Mouse (Mus musculus) embryonic facial prominence, embryonic 11.5 days (tissue): ENCODE measurements at regions not wholly inside any gene's neighbourhood (a gene's known extent, or its start where the extent isn't known, plus 50 kb on each side); places are given as distances from the start of the nearest gene placed in this dataset.
A peak's percentile ranks its signal among the peaks of the same experiment; 100 is the strongest.

ENCODE experiments used
- ATAC-seq: fragments of 200-750 bp; cut with Nextera tagmentation; replicated peaks from 2 replicates; pipeline ENCODE4 v1.8.0; 2017; ENCODE audit warnings: low read depth; ENCODE audit not compliant: insufficient number of reproducible peaks, low FRiP score, low TSS enrichment
- DNase-seq: peaks from one replicate; pipeline ENCODE4 v3.0.0-alpha.2; 2015; ENCODE audit warnings: low spot score
- H3K27ac ChIP-seq: fragments of 300-500 bp; sonication (generic); replicated peaks from 2 replicates; pipeline ENCODE4 v1.5.1; 2014; ENCODE audit warnings: mild to moderate bottlenecking, low read depth, low read length, control low read depth
- H3K27me3 ChIP-seq: fragments of 300-500 bp; sonication (generic); 2 replicates; pipeline ENCODE4 v1.6.1; 2014; ENCODE audit warnings: mild to moderate bottlenecking, low read length, moderate library complexity, mixed read lengths; ENCODE audit not compliant: control insufficient read depth, insufficient read depth
- H3K36me3 ChIP-seq: fragments of 300-500 bp; sonication (generic); replicated peaks from 2 replicates; pipeline ENCODE4 v1.6.1; 2014; ENCODE audit warnings: low read depth, mild to moderate bottlenecking, low read length, moderate library complexity, mixed read lengths; ENCODE audit not compliant: control insufficient read depth, insufficient read depth
- H3K4me1 ChIP-seq: fragments of 300-500 bp; sonication (generic); 2 replicates; pipeline ENCODE4 v1.6.1; 2014; ENCODE audit warnings: low read length, mixed read lengths; ENCODE audit not compliant: control insufficient read depth, insufficient read depth
- H3K4me2 ChIP-seq: fragments of 300-500 bp; sonication (generic); 2 replicates; pipeline ENCODE4 v1.6.1; 2014; ENCODE audit warnings: low read depth, mild to moderate bottlenecking, control low read depth, low read length, moderate library complexity
- H3K4me3 ChIP-seq: fragments of 300-500 bp; sonication (generic); 2 replicates; pipeline ENCODE4 v1.5.1; 2014; ENCODE audit warnings: low read depth, low read length, control low read depth
- H3K9ac ChIP-seq: fragments of 300-500 bp; sonication (generic); replicated peaks from 2 replicates; pipeline ENCODE4 v1.6.1; 2014; ENCODE audit warnings: mild to moderate bottlenecking, control low read depth, low read length
- H3K9me3 ChIP-seq: fragments of 300-500 bp; sonication (generic); replicated peaks from 2 replicates; pipeline ENCODE4 v1.6.1; 2016; ENCODE audit warnings: mild to moderate bottlenecking, low read length, inconsistent platforms, mixed read lengths; ENCODE audit not compliant: control insufficient read depth
- WGBS: fragments of 180-500 bp; shearing (Covaris S2); extraction: QIAGEN DNeasy Blood & Tissue Kit; methylation state at CpG from one replicate; pipeline ENCODE4 v1.1.7; 2014; 5-methylcytosine and 5-hydroxymethylcytosine counted together

DNA sequence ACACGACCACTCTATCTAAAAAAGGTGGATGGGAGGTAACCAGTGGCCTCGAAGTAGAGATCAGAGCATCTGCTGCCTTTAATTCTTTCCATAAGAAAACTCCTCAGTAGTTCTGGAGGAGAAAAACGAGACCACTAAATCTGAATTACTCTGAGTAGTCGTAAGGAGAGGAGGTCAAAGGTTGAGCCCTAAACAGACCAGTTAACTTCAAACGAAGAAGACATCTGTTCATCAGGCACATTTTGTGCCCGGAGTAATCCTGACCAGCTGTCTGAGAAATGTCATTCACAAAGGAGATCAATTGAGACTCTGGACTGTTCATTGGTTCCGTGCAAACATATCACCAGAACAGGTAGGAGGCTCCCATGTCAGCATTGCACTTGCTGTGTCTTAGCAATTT is 592.0 kb downstream of the Adgrl2 start:
- Histone ChIP-seq H3K4me1 (no peaks in the 10 kb centered on the region), H3K4me2 (no peak overlapping the region), H3K27ac (no peak overlapping the region), H3K4me3 (no peak overlapping the region), H3K36me3 (no peaks in the 10 kb centered on the region), H3K9ac (no peak overlapping the region), H3K9me3 (no peaks in the 10 kb centered on the region), H3K27me3 (no peaks in the 10 kb centered on the region)
- DNase-seq (peak; percentile 53), ATAC-seq (no peak)
- 17% methylated on average over 7 of the region's 7 CpGs for WGBS

GRCm38 (mm10) chr3:148387550-148387949 is 602.8 kb downstream of the Adgrl2 start:
- ATAC-seq: no peak
- Histone ChIP-seq H3K9me3 (no peaks in the 10 kb centered on the region), H3K4me1 (0 out of 2 replicates have a peak, but pooled peaks cover 3% of the 10 kb centered on the region), H3K4me3 (no peak overlapping the region), H3K27ac (no peak overlapping the region), H3K4me2 (no peak overlapping the region), H3K36me3 (no peaks in the 10 kb centered on the region), H3K27me3 (no peaks in the 10 kb centered on the region), H3K9ac (no peak overlapping the region)
- DNase-seq: no peak
- WGBS: 62% methylated on average over 6 of the region's 6 CpGs

DNA sequence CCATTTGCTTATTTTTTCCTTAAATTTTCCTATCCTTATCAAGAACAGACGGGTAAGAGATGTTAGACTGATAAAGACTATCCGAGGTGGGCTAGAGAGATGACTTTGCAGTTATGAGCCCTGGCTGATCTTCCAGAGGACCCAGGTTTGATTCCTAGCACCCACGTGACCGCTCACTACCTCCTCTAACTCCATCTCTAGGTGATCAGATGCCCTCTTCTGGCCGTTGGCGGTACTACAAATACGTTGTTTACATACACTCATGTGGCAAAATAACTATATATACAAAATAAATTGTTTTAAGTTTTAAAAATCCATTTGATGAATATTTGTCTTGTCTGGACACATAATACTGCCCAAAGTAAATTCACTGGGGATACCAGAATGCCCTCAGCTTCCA is 604.6 kb downstream of the Adgrl2 start:
- no peak for DNase-seq
- 91% methylated on average over 7 of the region's 7 CpGs for WGBS
- 0 out of 2 replicates have a peak, but pooled peaks cover 3% of the 10 kb centered on the region for H3K4me1 ChIP-seq
- no peak overlapping the region for H3K9ac ChIP-seq
- H3K4me3 ChIP-seq: no peak overlapping the region
- no peaks in the 10 kb centered on the region for H3K36me3 ChIP-seq
- H3K27ac ChIP-seq: no peak overlapping the region
- ATAC-seq: no peak
- no peaks in the 10 kb centered on the region for H3K9me3 ChIP-seq
- no peak overlapping the region for H3K4me2 ChIP-seq
- no peaks in the 10 kb centered on the region for H3K27me3 ChIP-seq

DNA sequence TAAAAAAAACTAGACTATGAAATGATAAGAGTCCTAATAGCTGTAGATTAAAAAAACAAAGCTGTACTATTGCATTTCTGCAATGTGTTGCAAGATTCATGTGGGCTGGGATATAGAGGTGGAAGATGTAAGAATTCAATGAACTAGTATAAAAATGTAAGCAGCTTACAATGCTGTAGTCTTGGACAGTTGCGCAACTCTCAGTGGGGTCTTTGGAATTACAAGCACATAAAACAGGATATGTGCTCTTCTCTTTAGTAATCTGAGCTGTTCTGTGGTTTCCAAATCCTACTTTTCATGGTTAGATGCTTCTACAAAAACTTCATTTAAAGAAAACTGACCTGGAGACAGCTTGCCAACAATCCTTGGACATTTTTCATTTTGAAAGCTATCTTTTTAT is 609.3 kb downstream of the Adgrl2 start:
- Histone ChIP-seq H3K4me2 (no peak overlapping the region), H3K4me1 (no peaks in the 10 kb centered on the region), H3K27ac (no peak overlapping the region), H3K27me3 (no peaks in the 10 kb centered on the region), H3K9ac (no peak overlapping the region), H3K4me3 (no peak overlapping the region), H3K36me3 (no peaks in the 10 kb centered on the region), H3K9me3 (no peaks in the 10 kb centered on the region)
- no peak for ATAC-seq
- DNase-seq: no peak
- 91% methylated on average over 1 of the region's 1 CpGs for WGBS

- H3K4me1 ChIP-seq: no peaks in the 10 kb centered on the region
- 91% methylated on average over 5 of the region's 5 CpGs for WGBS
- DNase-seq: no peak
These were observed 627.0 kb downstream of the Adgrl2 start for GRCm38 (mm10) chr3:148363331-148363730.

GRCm38 (mm10) chr3:148362453-148362864 is 627.9 kb downstream of the Adgrl2 start:
- 37% methylated on average over 2 of the region's 2 CpGs for WGBS
- ATAC-seq: no peak
- H3K36me3 ChIP-seq: no peaks in the 10 kb centered on the region

More at GRCm38 (mm10) chr3:148363331-148363730, 627.0 kb downstream of the Adgrl2 start:
- Histone ChIP-seq H3K4me3 (no peak overlapping the region), H3K27ac (no peak overlapping the region), H3K36me3 (no peaks in the 10 kb centered on the region), H3K4me2 (no peak overlapping the region), H3K27me3 (no peaks in the 10 kb centered on the region), H3K9ac (no peak overlapping the region), H3K9me3 (no peaks in the 10 kb centered on the region)
- ATAC-seq: no peak

DNA sequence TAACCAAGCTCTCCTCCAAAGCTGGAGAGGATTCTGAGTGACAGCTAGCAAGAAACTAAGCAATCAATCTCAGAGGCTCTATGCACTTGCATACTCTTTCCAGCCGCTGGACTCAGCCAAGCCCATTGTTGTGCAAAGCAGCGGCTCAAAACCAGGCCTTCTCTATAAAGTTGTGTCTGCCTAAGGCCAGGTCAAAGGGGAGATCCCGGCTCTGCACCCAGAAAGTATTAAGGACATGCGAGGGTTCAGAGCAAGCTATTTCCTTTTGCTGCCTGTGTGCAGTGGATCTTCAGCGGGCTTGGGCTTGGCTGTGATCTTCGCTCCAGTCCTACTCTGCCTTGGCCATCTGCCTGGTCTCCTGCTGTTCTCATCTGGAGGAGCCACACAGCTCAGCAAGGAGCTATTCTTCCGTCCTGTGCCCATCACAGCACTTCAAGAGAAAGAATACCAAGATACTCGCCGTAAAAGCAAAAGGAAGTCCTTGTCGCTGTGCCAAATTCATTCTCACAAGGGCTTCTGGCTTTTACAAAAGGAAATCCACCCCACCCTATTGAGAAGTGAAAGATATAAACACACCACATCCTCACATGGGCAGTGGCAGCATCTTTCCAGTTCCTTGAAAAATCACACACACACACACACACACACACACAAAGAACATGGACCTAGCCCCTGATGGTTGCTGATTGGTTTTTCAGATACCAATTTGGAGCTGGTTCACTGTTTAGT is 646.6 kb downstream of the Adgrl2 start:
- no peaks in the 10 kb centered on the region for H3K27me3 ChIP-seq
- no peak overlapping the region for H3K4me3 ChIP-seq
- no peak for DNase-seq
- H3K27ac ChIP-seq: peak overlapping the region; percentile 49; the same call in 1 of the 2 replicates
- no peaks in the 10 kb centered on the region for H3K9me3 ChIP-seq
- peak overlapping the region; percentile 11 for H3K4me2 ChIP-seq
- no peaks in the 10 kb centered on the region for H3K36me3 ChIP-seq
- 10% methylated on average over 10 of the region's 10 CpGs for WGBS
- H3K4me1 ChIP-seq: peaks cover 2% of the 10 kb centered on the region; the same call in 1 of the 2 replicates
- no peak overlapping the region; the same call in 1 of the 2 replicates for H3K9ac ChIP-seq
- peak; percentile 79 for ATAC-seq

More at GRCm38 (mm10) chr3:148362453-148362864, 627.9 kb downstream of the Adgrl2 start:
- Histone ChIP-seq H3K4me1 (no peaks in the 10 kb centered on the region), H3K9ac (no peak overlapping the region), H3K9me3 (no peaks in the 10 kb centered on the region), H3K4me2 (no peak overlapping the region), H3K4me3 (no peak overlapping the region), H3K27ac (no peak overlapping the region), H3K27me3 (no peaks in the 10 kb centered on the region)
- DNase-seq: no peak

DNA sequence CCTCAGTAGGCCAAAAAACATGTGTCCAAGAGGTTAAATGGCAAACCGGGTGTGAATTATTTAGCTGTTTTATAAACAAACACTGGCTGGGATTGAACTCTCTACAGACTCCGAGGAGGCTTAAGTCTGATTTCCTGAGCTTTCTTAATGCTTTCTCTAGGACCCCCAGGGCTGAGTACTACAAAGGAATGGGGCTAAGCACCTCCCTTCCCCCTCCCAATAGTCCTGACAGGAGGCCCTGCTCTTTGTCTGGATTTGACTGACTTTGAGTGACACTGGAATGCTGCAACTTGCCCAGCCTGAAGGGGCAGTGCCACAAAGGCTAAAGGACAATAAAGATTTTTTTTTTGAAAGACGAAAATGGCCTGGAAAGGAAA is 647.1 kb downstream of the Adgrl2 start:
- no peaks in the 10 kb centered on the region for H3K36me3 ChIP-seq
- H3K4me3 ChIP-seq: no peak overlapping the region
- H3K27ac ChIP-seq: no peak overlapping the region
- no peak overlapping the region for H3K4me2 ChIP-seq
- no peaks in the 10 kb centered on the region for H3K27me3 ChIP-seq
- 2% methylated on average over 3 of the region's 3 CpGs for WGBS
- ATAC-seq: peak; percentile 91
- no peaks in the 10 kb centered on the region for H3K9me3 ChIP-seq
- H3K4me1 ChIP-seq: peaks cover 2% of the 10 kb centered on the region; the same call in 1 of the 2 replicates
- peak; percentile 80 for DNase-seq
- H3K9ac ChIP-seq: no peak overlapping the region
